Mouse (Mus musculus) activated CD4-positive, CD25-positive, alpha-beta regulatory T cell, adult 9 weeks (primary cell): ENCODE data around the gene H2al1n. TPM values are rescaled to one million over a fixed set of nuclear protein-coding genes. Genes with fewer than 3 reads are reported as not detected.

Source experiments
- polyA plus RNA-seq: library from polyadenylated mRNA; unstranded; fragments of 100-300 nt; shearing (Covaris generic); gene quantifications from one replicate; pipeline ENCODE4 v1.2.1, GENCODE M21; 2017

Gene H2al1n
- not detected for polyA plus RNA-seq

DNA sequence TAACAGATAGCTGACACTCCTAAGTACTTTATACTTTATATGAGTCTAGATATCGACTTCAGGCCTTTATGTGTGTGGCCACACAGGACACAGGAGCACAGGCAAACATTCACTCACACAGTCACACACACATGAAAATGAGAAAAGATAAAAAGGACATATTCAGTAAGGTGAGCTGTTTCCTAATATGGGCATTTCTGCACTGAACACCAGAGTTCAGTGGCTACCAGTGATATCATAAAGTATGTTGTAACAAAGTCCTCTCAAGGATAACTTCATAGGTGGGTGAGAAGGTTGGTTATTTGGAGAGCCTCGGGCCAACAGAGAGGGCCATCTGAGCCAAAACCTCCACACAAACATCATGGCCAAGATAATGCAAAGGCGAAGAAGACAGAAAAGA lies at the start of gene H2al1n:
Gene H2al1n, plus strand, starts transcription at position 301 of the 400 bp plus-strand sequence.

